Mouse (Mus musculus): Measurements from ENCODE around the gene Ecpas. TPM values are rescaled to one million over a fixed set of nuclear protein-coding genes. Genes with fewer than 3 reads are reported as not detected.

The Ecpas gene
- polyA plus RNA-seq, 1 experiment from 2014 or later, result 36.6 TPM

DNA sequence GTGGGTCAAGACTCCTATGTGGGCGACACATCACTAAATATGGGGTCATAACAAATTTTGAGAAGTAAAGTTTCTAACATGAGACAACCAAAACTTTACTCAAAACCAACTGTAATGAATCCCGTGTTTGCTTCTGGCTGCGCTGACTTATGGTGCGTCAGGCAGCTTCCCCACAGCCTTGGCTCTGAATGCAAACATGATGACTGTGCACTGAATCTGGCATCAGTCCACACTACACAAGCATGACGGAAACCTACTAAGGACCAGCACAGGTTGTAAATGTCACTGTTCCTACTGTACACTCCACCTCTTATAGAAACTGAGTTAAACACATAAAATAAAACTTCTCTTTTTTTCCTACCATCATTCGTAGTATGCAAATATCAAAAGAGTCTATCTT lies 45.3 kb downstream of the Ecpas start:
- WGBS, result 97% methylated on average over 6 of the region's 6 CpGs
- H3K4me2 ChIP-seq (replicated peaks), result no peak overlapping the region
- no peaks in the 10 kb centered on the region for H3K4me1 ChIP-seq
- H3K27ac ChIP-seq (replicated peaks), result no peak overlapping the region
- no peaks in the 10 kb centered on the region for H3K27me3 ChIP-seq
- no peaks in the 10 kb centered on the region for H3K9me3 ChIP-seq
- H3K36me3 ChIP-seq, result no peaks in the 10 kb centered on the region
- H3K9ac ChIP-seq (replicated peaks), result no peak overlapping the region
- no peak overlapping the region for H3K4me3 ChIP-seq
- ATAC-seq (ENCODE audit: low FRiP score, low read depth), result no peak

DNA sequence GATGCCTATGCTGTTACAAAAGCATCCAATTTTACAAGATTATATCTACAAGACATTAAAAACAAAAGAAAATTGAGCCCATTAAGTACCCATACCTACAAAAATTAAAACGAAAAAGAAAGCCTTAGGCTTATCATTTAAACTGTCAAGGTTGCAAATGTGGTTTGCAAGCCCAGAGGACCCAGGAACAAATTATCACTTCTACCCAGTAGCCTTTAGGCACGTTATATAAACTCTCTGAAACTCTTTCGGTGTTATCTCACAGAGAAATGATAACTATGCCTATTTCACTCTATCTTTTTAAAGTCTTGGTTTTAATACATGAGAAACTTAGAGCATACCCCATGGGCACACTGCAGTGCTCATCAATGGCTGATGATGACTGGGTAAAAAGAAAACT lies 79.6 kb downstream of the Ecpas start:
- no peaks in the 10 kb centered on the region for H3K9me3 ChIP-seq
- peaks cover 18% of the 10 kb centered on the region; the same call in 1 of the 2 replicates for H3K36me3 ChIP-seq
- no peaks in the 10 kb centered on the region for H3K4me1 ChIP-seq
- no peak overlapping the region for H3K4me2 ChIP-seq (replicated peaks)
- no peak overlapping the region for H3K9ac ChIP-seq (replicated peaks)
- no peaks in the 10 kb centered on the region for H3K27me3 ChIP-seq
- H3K4me3 ChIP-seq, result no peak overlapping the region
- no peak for ATAC-seq (ENCODE audit: low FRiP score, low read depth)
- H3K27ac ChIP-seq (replicated peaks), result no peak overlapping the region
- WGBS, result 93% methylated on average over 3 of the region's 3 CpGs

DNA sequence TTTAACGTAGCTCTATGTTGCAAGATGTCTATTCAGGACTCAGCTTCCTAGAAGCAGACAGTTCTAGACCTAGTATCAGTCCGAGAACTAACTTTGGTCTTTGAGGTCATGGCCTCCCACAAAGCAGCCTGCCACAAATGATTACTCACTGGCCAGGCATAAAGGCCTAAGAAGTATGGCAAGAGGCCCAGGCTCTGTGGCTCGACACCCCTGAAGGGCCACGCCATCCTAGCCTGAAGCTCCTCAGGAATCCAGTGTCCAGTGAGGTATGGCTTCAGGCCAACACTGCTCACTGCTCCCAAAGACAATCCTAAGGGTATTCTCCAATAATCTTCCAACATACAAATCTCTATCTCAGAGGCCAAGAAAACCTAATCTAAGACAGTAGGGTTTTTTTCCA lies 86.6 kb downstream of the Ecpas start:
- Histone ChIP-seq H3K4me3 (no peak overlapping the region), H3K4me2 (replicated peaks) (no peak overlapping the region), H3K9ac (replicated peaks) (no peak overlapping the region), H3K36me3 (peaks cover 39% of the 10 kb centered on the region; the same call in 1 of the 2 replicates), H3K27me3 (no peaks in the 10 kb centered on the region), H3K27ac (replicated peaks) (no peak overlapping the region), H3K9me3 (no peaks in the 10 kb centered on the region), H3K4me1 (no peaks in the 10 kb centered on the region)
- ATAC-seq (ENCODE audit: low FRiP score, low read depth), result no peak
- WGBS, result 76% methylated on average over 4 of the region's 4 CpGs

DNA sequence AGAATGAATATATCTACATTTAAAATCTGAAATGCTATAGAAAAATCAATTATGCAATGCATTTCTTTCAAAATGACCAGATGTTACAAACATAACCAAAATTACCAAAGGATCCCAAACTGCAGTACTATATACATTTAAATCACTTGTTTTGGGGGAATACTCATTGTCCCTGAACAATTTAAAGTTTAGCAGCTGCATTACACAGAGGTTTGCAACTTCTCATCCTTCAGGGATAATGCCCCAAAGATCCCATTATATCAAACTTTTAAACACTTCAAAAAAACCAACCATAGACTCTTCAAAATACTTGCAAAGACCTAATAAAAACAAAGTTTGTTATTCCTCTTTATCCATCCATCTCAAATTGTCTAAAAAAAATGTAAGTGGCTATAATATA lies 124.9 kb downstream of the Ecpas start, which contains the start of gene Olfr267:
TSS of gene Olfr267 (minus strand) at position 101 of the 400 bp plus-strand sequence.
- Histone ChIP-seq H3K4me1 (no peaks in the 10 kb centered on the region), H3K36me3 (no peaks in the 10 kb centered on the region), H3K4me3 (no peak within 1 kb of the TSS), H3K4me2 (replicated peaks) (no peak within 1 kb of the TSS), H3K27me3 (no peaks in the 10 kb centered on the region), H3K9ac (replicated peaks) (no peak within 1 kb of the TSS), H3K9me3 (no peaks in the 10 kb centered on the region), H3K27ac (replicated peaks) (no peak within 1 kb of the TSS)
- ATAC-seq (ENCODE audit: low FRiP score, low read depth), result no peak

DNA sequence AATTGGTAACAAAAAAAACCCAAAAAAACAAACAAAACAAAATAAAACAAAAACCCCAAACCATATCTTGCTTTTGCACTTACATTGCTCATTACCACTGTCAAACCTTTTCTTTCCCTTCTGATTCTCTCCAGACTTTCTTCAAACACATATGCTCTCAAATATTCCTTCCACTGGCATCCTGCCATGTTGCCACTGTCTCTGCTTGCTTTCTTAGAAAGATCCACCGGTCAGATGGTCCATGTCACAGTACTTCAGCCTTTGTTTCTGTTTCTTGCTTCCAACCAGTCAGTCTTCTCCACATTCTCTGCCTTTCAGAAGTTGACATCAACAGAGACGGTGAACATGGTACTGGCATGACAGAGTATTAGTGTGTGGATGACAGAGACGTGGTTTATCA lies 125.9 kb downstream of the Ecpas start:
- H3K4me1 ChIP-seq, result no peaks in the 10 kb centered on the region
- H3K4me3 ChIP-seq, result no peak overlapping the region
- no peaks in the 10 kb centered on the region for H3K27me3 ChIP-seq
- ATAC-seq (ENCODE audit: low FRiP score, low read depth), result no peak
- no peaks in the 10 kb centered on the region for H3K36me3 ChIP-seq
- 71% methylated on average over 3 of the region's 3 CpGs for WGBS
- H3K9ac ChIP-seq (replicated peaks), result no peak overlapping the region
- H3K27ac ChIP-seq (replicated peaks), result no peak overlapping the region
- no peaks in the 10 kb centered on the region for H3K9me3 ChIP-seq
- no peak overlapping the region for H3K4me2 ChIP-seq (replicated peaks)

DNA sequence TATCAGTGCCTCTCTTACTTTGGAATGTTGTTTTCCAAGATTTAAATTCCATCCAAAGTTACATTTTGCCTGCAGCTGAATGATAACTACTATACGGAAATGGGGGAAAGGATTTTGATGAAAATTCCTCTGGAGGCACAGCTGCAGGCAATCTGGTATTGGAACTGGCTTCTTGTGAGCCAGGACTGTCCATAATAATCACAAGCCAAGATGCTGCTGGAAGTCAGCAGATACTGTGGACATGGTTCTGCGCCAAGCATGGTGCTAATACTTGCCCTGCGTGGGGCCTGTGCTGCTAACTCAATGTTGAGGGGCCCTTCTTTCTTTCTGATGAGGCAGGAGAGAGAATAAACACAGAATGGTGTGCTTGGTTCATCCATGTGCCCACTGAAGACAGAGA lies 149.1 kb downstream of the Ecpas start:
- Histone ChIP-seq H3K9ac (replicated peaks) (no peak overlapping the region), H3K4me1 (no peaks in the 10 kb centered on the region), H3K4me2 (replicated peaks) (no peak overlapping the region), H3K27me3 (no peaks in the 10 kb centered on the region), H3K27ac (replicated peaks) (no peak overlapping the region), H3K4me3 (no peak overlapping the region), H3K9me3 (no peaks in the 10 kb centered on the region), H3K36me3 (no peaks in the 10 kb centered on the region)
- ATAC-seq (ENCODE audit: low FRiP score, low read depth), result no peak
- 92% methylated on average over 3 of the region's 3 CpGs for WGBS

DNA sequence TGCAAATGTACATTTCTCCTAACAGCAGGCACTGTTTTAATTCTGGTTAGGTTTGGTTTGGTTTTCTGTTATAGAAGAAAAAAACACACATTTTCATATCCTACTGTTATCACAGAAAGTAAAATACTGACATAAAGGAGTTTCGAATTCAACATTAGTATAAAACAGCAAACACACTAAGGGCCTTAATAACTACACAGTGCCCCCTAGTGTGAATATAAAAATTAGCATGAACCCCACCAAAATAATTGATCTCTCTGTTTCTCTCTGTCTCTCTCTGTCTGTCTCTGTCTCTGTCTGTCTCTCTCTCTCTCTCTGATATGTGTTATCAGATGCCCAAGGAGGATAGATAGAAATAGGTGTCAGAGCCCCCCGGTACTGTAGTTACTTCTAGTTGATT lies 163.0 kb downstream of the Ecpas start:
- no peak for ATAC-seq (ENCODE audit: low FRiP score, low read depth)
- no peaks in the 10 kb centered on the region for H3K27me3 ChIP-seq
- H3K4me3 ChIP-seq, result no peak overlapping the region
- H3K36me3 ChIP-seq, result no peaks in the 10 kb centered on the region
- no peak overlapping the region for H3K4me2 ChIP-seq (replicated peaks)
- H3K27ac ChIP-seq (replicated peaks), result no peak overlapping the region
- H3K9me3 ChIP-seq, result no peaks in the 10 kb centered on the region
- 66% methylated on average over 2 of the region's 2 CpGs for WGBS
- no peaks in the 10 kb centered on the region for H3K4me1 ChIP-seq
- no peak overlapping the region for H3K9ac ChIP-seq (replicated peaks)

DNA sequence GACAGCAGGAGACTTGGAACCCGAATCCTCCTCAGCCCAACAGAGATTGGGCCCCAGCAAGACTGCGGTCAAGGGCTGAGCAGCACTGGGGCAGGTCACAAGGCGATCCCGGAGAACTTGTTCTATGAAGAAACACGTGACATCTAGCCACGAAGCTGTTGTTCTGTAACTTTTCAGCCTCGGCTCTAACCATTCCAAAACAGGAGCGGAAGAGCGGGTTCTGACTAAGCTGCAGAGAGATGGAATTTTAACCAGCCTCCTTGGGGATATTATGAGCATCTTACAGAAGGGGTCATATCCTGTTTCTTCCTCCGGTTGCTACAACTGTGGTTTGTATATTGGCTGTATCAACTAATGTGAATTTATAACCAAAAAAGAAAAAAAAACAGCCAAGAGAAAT lies 163.4 kb downstream of the Ecpas start:
- no peak for ATAC-seq (ENCODE audit: low FRiP score, low read depth)
- H3K4me2 ChIP-seq (replicated peaks), result no peak overlapping the region

More for the DNA sequence above, 163.4 kb downstream of the Ecpas start:
- Histone ChIP-seq H3K27me3 (no peaks in the 10 kb centered on the region), H3K4me3 (no peak overlapping the region), H3K9ac (replicated peaks) (no peak overlapping the region), H3K4me1 (no peaks in the 10 kb centered on the region), H3K9me3 (no peaks in the 10 kb centered on the region), H3K36me3 (no peaks in the 10 kb centered on the region), H3K27ac (replicated peaks) (no peak overlapping the region)
- 53% methylated on average over 10 of the region's 10 CpGs for WGBS

Other genes with a start within 250 kb of the Ecpas start
- 0.06 TPM in 1 of 2 replicates, not detected in the other for gene Olfr267, start 125.0 kb downstream of the Ecpas start, polyA plus RNA-seq (2016; fragmentation: Nextera tagmentation; extraction: Ambion mirVana)
- gene Zkscan16, start 30.9 kb upstream of the Ecpas start, polyA plus RNA-seq (2016; fragmentation: Nextera tagmentation; extraction: Ambion mirVana), result 1.1 TPM in 2 replicates
- 11.4 and 12.0 TPM in 2 replicates for gene Ptgr1, start 74.4 kb upstream of the Ecpas start, polyA plus RNA-seq (2016; fragmentation: Nextera tagmentation; extraction: Ambion mirVana)
- 6.5 and 10.1 TPM in 2 replicates for gene Dnajc25, start 82.3 kb upstream of the Ecpas start, polyA plus RNA-seq (2016; fragmentation: Nextera tagmentation; extraction: Ambion mirVana)
- gene Gm20503, start 90.5 kb upstream of the Ecpas start, polyA plus RNA-seq (2016; fragmentation: Nextera tagmentation; extraction: Ambion mirVana), result 8.4 and 10.3 TPM in 2 replicates
- gene Gng10, start 122.3 kb upstream of the Ecpas start, polyA plus RNA-seq (2016; fragmentation: Nextera tagmentation; extraction: Ambion mirVana), result 75.8 and 88.8 TPM in 2 replicates
- not detected in 2 replicates for gene AI481877, start 226.2 kb upstream of the Ecpas start, polyA plus RNA-seq (2016; fragmentation: Nextera tagmentation; extraction: Ambion mirVana)